Mouse (Mus musculus): ENCODE measurements around the gene Uba52.
"Not testable (repeated sequence)": the region's sequence is repeated elsewhere in the genome, so short reads cannot be mapped to it uniquely, and the experiment has no call there.

Uba52 gene

GRCm38 (mm10) chr8:70530314-70530713 is 19.7 kb upstream of the Uba52 start:
- DNase-seq (ENCODE audit: low spot score): no peak

- no peak for DNase-seq (ENCODE audit: low spot score)
Observed at GRCm38 (mm10) chr8:70529741-70530161, 19.1 kb upstream of the Uba52 start.

- no peak for DNase-seq (ENCODE audit: low spot score)
Observed at GRCm38 (mm10) chr8:70529299-70529698, 18.7 kb upstream of the Uba52 start.

GRCm38 (mm10) chr8:70528182-70528797 is 17.7 kb upstream of the Uba52 start:
- no peak for DNase-seq (ENCODE audit: low spot score)

GRCm38 (mm10) chr8:70527512-70528181 is 17.0 kb upstream of the Uba52 start, which contains the start of the genes Fkbp8 and Kxd1:
Gene Fkbp8, plus strand, starts transcription at chr8:70527724.
Gene Kxd1, minus strand, starts transcription at chr8:70527956.
- peak; percentile 99 for DNase-seq (ENCODE audit: low spot score)

- DNase-seq (ENCODE audit: low spot score): no peak
Observed at GRCm38 (mm10) chr8:70527111-70527511, 16.5 kb upstream of the Uba52 start.

- DNase-seq (ENCODE audit: low spot score): peak; percentile 96
Observed at GRCm38 (mm10) chr8:70522592-70523403, 12.2 kb upstream of the Uba52 start.

- DNase-seq (ENCODE audit: low spot score): no peak
Observed at GRCm38 (mm10) chr8:70519606-70520005, 9.0 kb upstream of the Uba52 start.

GRCm38 (mm10) chr8:70519043-70519442 is 8.4 kb upstream of the Uba52 start:
- DNase-seq (ENCODE audit: low spot score): no peak

GRCm38 (mm10) chr8:70517940-70518643 is 7.5 kb upstream of the Uba52 start:
- DNase-seq (ENCODE audit: low spot score): no peak

GRCm38 (mm10) chr8:70513441-70513840 is 2.8 kb upstream of the Uba52 start:
- no peak for DNase-seq (ENCODE audit: low spot score)

GRCm38 (mm10) chr8:70512253-70512903 is 1.8 kb upstream of the Uba52 start:
- no peak for DNase-seq (ENCODE audit: low spot score)

GRCm38 (mm10) chr8:70511770-70512169 is 1.2 kb upstream of the Uba52 start:
- no peak for DNase-seq (ENCODE audit: low spot score)

GRCm38 (mm10) chr8:70511174-70511573 is 573 bp upstream of the Uba52 start:
- DNase-seq (ENCODE audit: low spot score): not testable (repeated sequence)

- DNase-seq (ENCODE audit: low spot score): no peak
Observed at GRCm38 (mm10) chr8:70509281-70509952, 1.2 kb downstream of the Uba52 start.

GRCm38 (mm10) chr8:70507027-70507393 is 3.6 kb downstream of the Uba52 start:
- DNase-seq (ENCODE audit: low spot score): no peak

- DNase-seq (ENCODE audit: low spot score): peak; percentile 99
Observed at GRCm38 (mm10) chr8:70506328-70507026, 4.1 kb downstream of the Uba52 start, which contains the start of gene Rex1bd. Gene Rex1bd, minus strand, starts transcription at chr8:70506752.

GRCm38 (mm10) chr8:70505698-70506327 is 4.8 kb downstream of the Uba52 start:
- no peak for DNase-seq (ENCODE audit: low spot score)

- no peak for DNase-seq (ENCODE audit: low spot score)
Observed at GRCm38 (mm10) chr8:70504851-70505250, 5.8 kb downstream of the Uba52 start.

- no peak for DNase-seq (ENCODE audit: low spot score)
Observed at GRCm38 (mm10) chr8:70504291-70504716, 6.3 kb downstream of the Uba52 start.

All from yolk sac, embryonic 10.5 days (tissue).